Mouse (Mus musculus): Measurements from ENCODE around the gene Tmem30a.

GRCm38 (mm10) chr9:79823856-79824255 lies 30.5 kb upstream of the Tmem30a start:
- no peak for TF ChIP-seq CTCF (IDR thresholded peaks at IDR 0.05; ENCODE audit: insufficient read depth, low read length)
- TF ChIP-seq POLR2A (IDR thresholded peaks at IDR 0.05; ENCODE audit: borderline replicate concordance, extremely low read depth, low read depth, low read length), result no peak

Measured in lung, adult 2 months (tissue).